Mouse (Mus musculus): ENCODE results near the gene Ptpn11.

DNA sequence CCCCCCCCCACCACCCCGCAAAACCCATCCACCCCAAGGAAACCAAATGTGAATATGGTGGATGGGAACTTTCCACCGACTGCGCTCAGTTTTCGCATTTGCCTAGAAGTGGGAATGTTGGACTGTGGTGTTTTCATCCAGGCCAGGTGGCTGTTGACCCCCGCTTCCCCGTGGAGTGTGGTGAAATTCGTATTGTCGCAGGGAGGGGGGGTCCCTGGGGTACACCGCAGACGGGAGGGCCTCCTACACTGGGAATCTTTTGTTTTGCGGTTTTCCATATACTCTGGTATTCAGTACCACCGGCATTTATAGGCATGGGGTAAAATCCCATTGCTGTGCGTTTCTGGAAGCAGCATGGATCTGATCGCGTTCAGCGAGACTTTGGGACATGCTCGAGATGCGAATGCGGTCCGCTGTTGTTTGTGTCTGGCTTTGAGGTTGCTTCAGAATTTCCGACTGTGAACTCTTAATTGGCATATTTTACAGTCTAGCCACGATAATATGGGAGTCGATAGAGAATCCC is 30.2 kb upstream of the Ptpn11 start:
- TF ChIP-seq POLR2A (IDR thresholded peaks at IDR 0.05; ENCODE audit: borderline replicate concordance, insufficient read depth, low read length) (no peak), CTCF (IDR thresholded peaks at IDR 0.05; ENCODE audit: borderline replicate concordance, insufficient read depth, low read depth, low read length) (no peak)
